Mouse (Mus musculus): ENCODE measurements around the gene Fam117b. TPM values are rescaled to one million over a fixed set of nuclear protein-coding genes. Genes with fewer than 3 reads are reported as not detected.

Fam117b gene
- polyA plus RNA-seq, 1 experiment, result 5.8 TPM

DNA sequence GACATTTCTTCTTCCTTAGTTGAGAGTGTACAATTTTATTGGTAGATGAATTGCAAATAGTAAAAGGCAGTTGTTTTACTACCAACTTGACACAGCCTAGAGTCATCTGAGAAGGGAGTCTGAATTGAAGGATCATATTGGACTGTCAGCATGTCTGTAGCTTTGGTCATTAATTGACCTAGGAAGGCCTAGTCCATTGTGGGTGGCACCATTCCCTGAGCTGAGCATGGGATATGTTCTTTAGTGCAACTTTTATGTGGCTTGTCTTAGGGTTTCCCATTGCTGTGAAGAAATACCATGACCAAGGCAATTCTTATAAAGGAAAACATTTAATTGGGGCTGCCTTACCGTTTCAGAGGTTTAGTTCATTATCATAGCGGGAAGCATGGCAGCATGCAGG is 20.2 kb downstream of the Fam117b start:
- H3ac ChIP-seq (ENCODE audit: control insufficient read depth, insufficient read length, low read depth), result no peak overlapping the region
- no peaks in the 10 kb centered on the region for H3K27me3 ChIP-seq (ENCODE audit: control insufficient read depth, insufficient read depth, insufficient read length)
- TF ChIP-seq USF1 (IDR thresholded peaks at IDR 0.05; ENCODE audit: low read depth), result no peak
- TF ChIP-seq MYOD1 (IDR thresholded peaks at IDR 0.05; ENCODE audit: control insufficient read depth, insufficient read length, low read depth), result no peak
- no peak for TF ChIP-seq MAX (IDR thresholded peaks at IDR 0.05)
- peaks cover 17% of the 10 kb centered on the region for H3K79me3 ChIP-seq (ENCODE audit: low read depth)
- H3K79me2 ChIP-seq (ENCODE audit: control insufficient read depth, insufficient read depth), result peaks cover 70% of the 10 kb centered on the region
- no peak overlapping the region for H3K4me3 ChIP-seq (ENCODE audit: insufficient read depth, poor library complexity, severe bottlenecking)
- no peaks in the 10 kb centered on the region for H3K36me3 ChIP-seq (ENCODE audit: control insufficient read depth, insufficient read depth)

DNA sequence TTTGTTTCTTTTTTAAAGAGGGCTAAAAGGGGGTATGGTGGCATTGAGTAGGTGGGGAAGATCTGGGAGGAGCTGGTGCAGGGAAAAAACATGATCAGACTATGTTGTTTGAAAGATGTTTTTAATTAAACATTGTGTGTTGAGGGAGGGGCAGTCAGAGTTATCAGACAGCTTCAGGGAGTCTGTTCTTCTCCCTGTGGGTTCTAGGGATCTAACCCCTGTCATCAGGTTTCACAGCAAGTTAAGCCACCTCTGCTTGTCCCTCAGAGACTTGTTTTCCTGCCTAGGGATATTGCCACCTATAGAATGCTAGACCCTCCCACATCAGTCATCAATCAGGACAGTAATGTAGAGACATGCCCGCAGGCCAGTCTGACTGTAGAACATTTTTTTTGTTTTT is 28.3 kb downstream of the Fam117b start:
- Histone ChIP-seq H3K79me2 (ENCODE audit: control insufficient read depth, insufficient read depth) (peaks cover 50% of the 10 kb centered on the region), H3ac (ENCODE audit: control insufficient read depth, insufficient read length, low read depth) (no peak overlapping the region), H3K4me3 (ENCODE audit: insufficient read depth, poor library complexity, severe bottlenecking) (no peak overlapping the region), H3K36me3 (ENCODE audit: control insufficient read depth, insufficient read depth) (no peaks in the 10 kb centered on the region), H3K79me3 (ENCODE audit: low read depth) (peaks cover 29% of the 10 kb centered on the region), H3K27me3 (ENCODE audit: control insufficient read depth, insufficient read depth, insufficient read length) (no peaks in the 10 kb centered on the region)
- TF ChIP-seq FOSL1 (IDR thresholded peaks at IDR 0.05; ENCODE audit: insufficient read depth, low read length, poor library complexity, severe bottlenecking) (no peak), CEBPB (IDR thresholded peaks at IDR 0.05; ENCODE audit: low read depth) (no peak), USF1 (IDR thresholded peaks at IDR 0.05; ENCODE audit: low read depth) (no peak), CTCF (IDR thresholded peaks at IDR 0.05; ENCODE audit: control insufficient read depth, insufficient read depth, insufficient read length) (no peak), MAX (IDR thresholded peaks at IDR 0.05) (no peak), MYOD1 (IDR thresholded peaks at IDR 0.05; ENCODE audit: control insufficient read depth, insufficient read length, low read depth) (no peak), MYOG (IDR thresholded peaks at IDR 0.05; ENCODE audit: control insufficient read depth, extremely low read depth, insufficient read length) (no peak)

GRCm38 (mm10) chr1:59942057-59942790 is 29.4 kb downstream of the Fam117b start:
- Histone ChIP-seq H3K79me2 (ENCODE audit: control insufficient read depth, insufficient read depth) (peaks cover 44% of the 10 kb centered on the region), H3K27me3 (ENCODE audit: control insufficient read depth, insufficient read depth, insufficient read length) (no peaks in the 10 kb centered on the region), H3ac (ENCODE audit: control insufficient read depth, insufficient read length, low read depth) (no peak overlapping the region), H3K4me3 (ENCODE audit: insufficient read depth, poor library complexity, severe bottlenecking) (no peak overlapping the region), H3K79me3 (ENCODE audit: low read depth) (peaks cover 29% of the 10 kb centered on the region), H3K36me3 (ENCODE audit: control insufficient read depth, insufficient read depth) (no peaks in the 10 kb centered on the region)
- TF ChIP-seq USF1 (IDR thresholded peaks at IDR 0.05; ENCODE audit: low read depth) (no peak), MYOD1 (IDR thresholded peaks at IDR 0.05; ENCODE audit: control insufficient read depth, insufficient read length, low read depth) (no peak), MAX (IDR thresholded peaks at IDR 0.05) (no peak), FOSL1 (IDR thresholded peaks at IDR 0.05; ENCODE audit: insufficient read depth, low read length, poor library complexity, severe bottlenecking) (no peak), MYOG (IDR thresholded peaks at IDR 0.05; ENCODE audit: control insufficient read depth, extremely low read depth, insufficient read length) (no peak), CEBPB (IDR thresholded peaks at IDR 0.05; ENCODE audit: low read depth) (no peak), CTCF (IDR thresholded peaks at IDR 0.05; ENCODE audit: control insufficient read depth, insufficient read depth, insufficient read length) (no peak)

- Histone ChIP-seq H3K79me3 (ENCODE audit: low read depth) (peaks cover 24% of the 10 kb centered on the region), H3K27me3 (ENCODE audit: control insufficient read depth, insufficient read depth, insufficient read length) (no peaks in the 10 kb centered on the region), H3ac (ENCODE audit: control insufficient read depth, insufficient read length, low read depth) (no peak overlapping the region), H3K4me3 (ENCODE audit: insufficient read depth, poor library complexity, severe bottlenecking) (no peak overlapping the region), H3K36me3 (ENCODE audit: control insufficient read depth, insufficient read depth) (no peaks in the 10 kb centered on the region), H3K79me2 (ENCODE audit: control insufficient read depth, insufficient read depth) (peaks cover 36% of the 10 kb centered on the region)
- TF ChIP-seq CTCF (IDR thresholded peaks at IDR 0.05; ENCODE audit: control insufficient read depth, insufficient read depth, insufficient read length), result no peak
- TF ChIP-seq FOSL1 (IDR thresholded peaks at IDR 0.05; ENCODE audit: insufficient read depth, low read length, poor library complexity, severe bottlenecking), result no peak
- no peak for TF ChIP-seq MYOG (IDR thresholded peaks at IDR 0.05; ENCODE audit: control insufficient read depth, extremely low read depth, insufficient read length)
- TF ChIP-seq MYOD1 (IDR thresholded peaks at IDR 0.05; ENCODE audit: control insufficient read depth, insufficient read length, low read depth), result no peak
- TF ChIP-seq MAX (IDR thresholded peaks at IDR 0.05), result no peak
- no peak for TF ChIP-seq USF1 (IDR thresholded peaks at IDR 0.05; ENCODE audit: low read depth)
- TF ChIP-seq CEBPB (IDR thresholded peaks at IDR 0.05; ENCODE audit: low read depth), result no peak
Measured at GRCm38 (mm10) chr1:59943825-59944224, 31.0 kb downstream of the Fam117b start.

- Histone ChIP-seq H3ac (ENCODE audit: control insufficient read depth, insufficient read length, low read depth) (no peak overlapping the region), H3K36me3 (ENCODE audit: control insufficient read depth, insufficient read depth) (peaks cover 11% of the 10 kb centered on the region), H3K27me3 (ENCODE audit: control insufficient read depth, insufficient read depth, insufficient read length) (no peaks in the 10 kb centered on the region), H3K79me2 (ENCODE audit: control insufficient read depth, insufficient read depth) (peaks cover 14% of the 10 kb centered on the region), H3K79me3 (ENCODE audit: low read depth) (peaks cover 14% of the 10 kb centered on the region), H3K4me3 (ENCODE audit: insufficient read depth, poor library complexity, severe bottlenecking) (no peak overlapping the region)
- TF ChIP-seq CEBPB (IDR thresholded peaks at IDR 0.05; ENCODE audit: low read depth) (no peak), MYOD1 (IDR thresholded peaks at IDR 0.05; ENCODE audit: control insufficient read depth, insufficient read length, low read depth) (no peak), CTCF (IDR thresholded peaks at IDR 0.05; ENCODE audit: control insufficient read depth, insufficient read depth, insufficient read length) (no peak), MYOG (IDR thresholded peaks at IDR 0.05; ENCODE audit: control insufficient read depth, extremely low read depth, insufficient read length) (no peak), USF1 (IDR thresholded peaks at IDR 0.05; ENCODE audit: low read depth) (no peak), MAX (IDR thresholded peaks at IDR 0.05) (no peak)
Measured at GRCm38 (mm10) chr1:59945969-59946368, 33.2 kb downstream of the Fam117b start.

DNA sequence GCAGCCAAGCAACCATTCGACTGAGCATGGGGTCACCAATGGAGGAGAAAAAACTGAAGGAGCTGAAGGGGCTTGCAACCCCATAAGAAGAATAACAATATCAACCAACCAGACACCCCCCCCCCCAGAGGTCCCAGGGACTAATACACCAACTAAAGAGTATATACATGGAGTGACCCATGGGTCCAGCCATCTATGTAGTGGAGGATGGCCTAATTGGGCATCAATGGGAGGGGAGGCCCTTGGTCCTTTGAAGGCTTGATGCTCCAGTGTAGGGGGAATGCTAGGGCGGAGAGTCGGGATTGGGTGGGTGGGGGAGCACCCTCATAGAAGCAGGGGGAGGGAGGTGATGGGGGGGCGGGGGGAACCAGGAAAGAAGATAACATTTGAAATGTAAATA is 34.7 kb downstream of the Fam117b start:
- H3ac ChIP-seq (ENCODE audit: control insufficient read depth, insufficient read length, low read depth), result no peak overlapping the region
- no peak overlapping the region for H3K4me3 ChIP-seq (ENCODE audit: insufficient read depth, poor library complexity, severe bottlenecking)
- H3K27me3 ChIP-seq (ENCODE audit: control insufficient read depth, insufficient read depth, insufficient read length), result no peaks in the 10 kb centered on the region
- peaks cover 7% of the 10 kb centered on the region for H3K79me3 ChIP-seq (ENCODE audit: low read depth)
- peaks cover 3% of the 10 kb centered on the region for H3K79me2 ChIP-seq (ENCODE audit: control insufficient read depth, insufficient read depth)
- TF ChIP-seq MAX (IDR thresholded peaks at IDR 0.05), result no peak
- H3K36me3 ChIP-seq (ENCODE audit: control insufficient read depth, insufficient read depth), result peaks cover 11% of the 10 kb centered on the region

All from C2C12 (cell line).